Mouse (Mus musculus) G1E (cell line): Measurements from ENCODE around the gene Dlgap1.

ENCODE experiments used
- CTCF ChIP-seq: IDR thresholded peaks from 2 replicates; pipeline ENCODE4 v1.5.1; 2012; ENCODE audit warnings: low read depth, low read length, inconsistent platforms, mixed read lengths
- GATA2 ChIP-seq: IDR thresholded peaks from 2 replicates; pipeline ENCODE4 v1.6.1; 2012; ENCODE audit warnings: low read depth, low read length, inconsistent platforms, borderline replicate concordance
- POLR2AphosphoS5 ChIP-seq: IDR thresholded peaks from 2 replicates; pipeline ENCODE4 v1.6.1; 2012; ENCODE audit warnings: low read depth, low read length, inconsistent platforms; ENCODE audit not compliant: insufficient replicate concordance

DNA sequence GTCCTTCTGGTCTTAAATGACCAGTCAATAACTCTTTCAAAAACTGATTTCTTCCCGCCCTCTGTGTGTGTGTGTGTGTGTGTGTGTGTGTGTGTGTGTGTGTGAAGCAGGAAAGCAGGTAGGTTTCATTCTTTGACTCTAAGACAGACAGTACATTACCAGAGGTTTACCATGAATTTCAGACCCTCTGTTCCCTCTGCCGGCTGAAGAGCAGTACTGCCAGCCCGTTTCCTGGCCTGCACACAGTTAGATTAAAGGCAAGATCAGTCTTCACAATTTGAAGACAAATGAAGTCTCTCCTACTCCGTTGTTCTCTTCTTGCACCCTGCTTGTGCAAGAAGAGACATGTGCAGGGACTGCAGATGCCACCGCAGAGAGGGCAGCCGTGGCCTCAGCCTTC, 373.0 kb downstream of the Dlgap1 start:
- no peak for TF ChIP-seq POLR2AphosphoS5
- TF ChIP-seq CTCF = no peak
- no peak for TF ChIP-seq GATA2
